Mouse (Mus musculus) midbrain, embryonic 15.5 days (tissue): ENCODE data around the gene 9330182O14Rik. TPM values are rescaled to one million over a fixed set of nuclear protein-coding genes. Genes with fewer than 3 reads are reported as not detected.

Experiments
- ATAC-seq: fragments of 200-750 bp; cut with Nextera tagmentation; replicated peaks from 2 replicates; pipeline ENCODE4 v1.8.0; 2017; ENCODE audit warnings: moderate TSS enrichment
- H3K27ac ChIP-seq: fragments of 300-500 bp; sonication (generic); 2 replicates; pipeline ENCODE4 v1.5.1; 2015; ENCODE audit warnings: mild to moderate bottlenecking, inconsistent platforms
- H3K27me3 ChIP-seq: fragments of 300-500 bp; sonication (generic); replicated peaks from 2 replicates; pipeline ENCODE4 v1.6.1; 2015; ENCODE audit warnings: inconsistent platforms
- H3K36me3 ChIP-seq: fragments of 300-500 bp; sonication (generic); replicated peaks from 2 replicates; pipeline ENCODE4 v1.6.1; 2015; ENCODE audit warnings: inconsistent platforms
- H3K4me1 ChIP-seq: fragments of 300-500 bp; sonication (generic); 2 replicates; pipeline ENCODE4 v1.6.1; 2015; ENCODE audit warnings: inconsistent platforms
- H3K4me2 ChIP-seq: fragments of 300-500 bp; sonication (generic); 2 replicates; pipeline ENCODE4 v1.6.1; 2015; ENCODE audit warnings: inconsistent platforms, mild to moderate bottlenecking, moderate library complexity
- H3K4me3 ChIP-seq: fragments of 300-500 bp; sonication (generic); 2 replicates; pipeline ENCODE4 v1.5.1; 2015; ENCODE audit warnings: mild to moderate bottlenecking, inconsistent platforms
- H3K9ac ChIP-seq: fragments of 300-500 bp; sonication (generic); 2 replicates; pipeline ENCODE4 v1.6.1; 2015; ENCODE audit warnings: mild to moderate bottlenecking, inconsistent platforms
- H3K9me3 ChIP-seq: fragments of 300-500 bp; sonication (generic); 2 replicates; pipeline ENCODE4 v1.6.1; 2016; ENCODE audit warnings: inconsistent platforms
- WGBS: fragments of 180-500 bp; shearing (Covaris S2); methylation state at CpG from one replicate; pipeline ENCODE4 v1.1.7; 2015; ENCODE audit warnings: mixed read lengths; 5-methylcytosine and 5-hydroxymethylcytosine counted together
- polyA plus RNA-seq: library from polyadenylated mRNA; unstranded; fragments of >200 nt; fragmentation: Nextera tagmentation; extraction: Ambion mirVana; gene quantifications from 2 replicates; pipeline ENCODE4 v1.2.1, GENCODE M21; 2015

Gene 9330182O14Rik
- polyA plus RNA-seq: not detected in 2 replicates

DNA sequence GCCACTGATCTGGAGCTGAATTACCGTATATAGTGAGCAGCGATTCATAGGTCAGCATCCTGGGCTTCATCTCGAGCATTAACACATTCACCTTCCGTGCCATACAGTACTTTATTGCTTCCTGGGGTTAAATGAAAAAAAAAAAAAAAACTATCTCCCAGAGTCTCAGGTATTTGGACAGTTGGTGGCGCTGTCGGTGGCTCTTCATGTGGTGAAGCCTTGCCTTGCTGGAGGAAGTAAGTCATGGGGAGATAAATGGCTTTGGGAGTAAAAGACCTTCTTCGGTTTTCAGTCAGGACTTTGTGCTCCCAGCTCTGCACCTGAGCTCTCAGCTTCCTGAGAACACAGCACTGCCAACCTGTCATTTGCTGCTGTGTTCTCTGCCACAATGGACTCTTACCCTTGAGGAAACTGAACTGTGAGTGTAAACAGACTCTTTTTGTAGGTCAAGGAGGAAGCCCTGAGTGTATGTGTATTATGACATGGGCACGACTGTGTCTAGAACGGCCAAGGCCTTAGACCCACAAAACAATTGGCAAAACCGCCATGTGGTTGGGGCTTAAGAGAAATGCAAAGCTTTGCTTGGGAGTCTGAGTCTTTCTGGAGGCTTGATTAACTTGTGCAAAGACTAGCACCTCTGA, at the start of gene 9330182O14Rik:
Gene 9330182O14Rik, plus strand, starts transcription at position 214 of the 641 bp plus-strand sequence.
- Histone ChIP-seq H3K9me3 (no peaks in the 10 kb centered on the region), H3K27me3 (no peaks in the 10 kb centered on the region), H3K27ac (no peak within 1 kb of the TSS), H3K36me3 (no peaks in the 10 kb centered on the region), H3K4me3 (no peak within 1 kb of the TSS), H3K4me1 (no peaks in the 10 kb centered on the region), H3K4me2 (no peak within 1 kb of the TSS), H3K9ac (no peak within 1 kb of the TSS)
- 64% methylated on average over 10 of the region's 10 CpGs for WGBS
- no peak for ATAC-seq

DNA sequence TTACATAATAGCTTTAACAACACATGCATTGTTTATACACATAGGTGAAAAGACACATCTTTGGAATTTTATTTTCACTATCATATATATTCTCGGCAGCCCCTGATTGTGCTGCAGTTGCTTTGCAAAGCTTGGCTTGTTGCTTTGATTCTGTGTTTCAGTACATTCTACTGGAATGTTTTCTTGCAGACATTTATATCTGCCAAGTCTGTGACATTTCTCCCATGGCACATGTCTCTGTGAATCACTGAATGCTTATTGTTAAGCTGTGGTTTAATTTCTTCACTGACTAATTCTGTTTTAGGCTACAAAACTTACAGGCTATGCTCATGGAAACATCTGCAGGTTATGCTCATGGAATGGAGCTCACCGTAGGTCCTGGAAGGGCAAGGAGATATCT, 30.9 kb upstream of the 9330182O14Rik start:
- no peaks in the 10 kb centered on the region for H3K27me3 ChIP-seq
- H3K4me1 ChIP-seq: no peaks in the 10 kb centered on the region
- no peak overlapping the region for H3K4me3 ChIP-seq
- no peak overlapping the region for H3K27ac ChIP-seq
- no peak overlapping the region for H3K4me2 ChIP-seq
- 84% methylated on average over 2 of the region's 2 CpGs for WGBS
- H3K9me3 ChIP-seq: no peaks in the 10 kb centered on the region
- no peaks in the 10 kb centered on the region for H3K36me3 ChIP-seq
- H3K9ac ChIP-seq: no peak overlapping the region
- ATAC-seq: no peak

GRCm38 (mm10) chr15:40105712-40106111, 28.5 kb upstream of the 9330182O14Rik start:
- Histone ChIP-seq H3K4me1 (no peaks in the 10 kb centered on the region), H3K36me3 (no peaks in the 10 kb centered on the region), H3K9ac (no peak overlapping the region), H3K27me3 (no peaks in the 10 kb centered on the region), H3K4me3 (no peak overlapping the region), H3K9me3 (no peaks in the 10 kb centered on the region), H3K4me2 (no peak overlapping the region), H3K27ac (no peak overlapping the region)
- ATAC-seq: no peak
- WGBS: 74% methylated on average over 4 of the region's 4 CpGs

GRCm38 (mm10) chr15:40113888-40114576, 20.1 kb upstream of the 9330182O14Rik start:
- ATAC-seq: peak; percentile 62
- Histone ChIP-seq H3K36me3 (no peaks in the 10 kb centered on the region), H3K9ac (no peak overlapping the region), H3K4me2 (peak overlapping the region; percentile 45), H3K4me3 (peak overlapping the region; percentile 19; the same call in 1 of the 2 replicates), H3K9me3 (no peaks in the 10 kb centered on the region), H3K27ac (0 out of 2 replicates have a peak overlapping the region, but pooled peaks have one; percentile 41), H3K4me1 (peaks cover 18% of the 10 kb centered on the region), H3K27me3 (no peaks in the 10 kb centered on the region)
- WGBS: 15% methylated on average over 17 of the region's 18 CpGs

DNA sequence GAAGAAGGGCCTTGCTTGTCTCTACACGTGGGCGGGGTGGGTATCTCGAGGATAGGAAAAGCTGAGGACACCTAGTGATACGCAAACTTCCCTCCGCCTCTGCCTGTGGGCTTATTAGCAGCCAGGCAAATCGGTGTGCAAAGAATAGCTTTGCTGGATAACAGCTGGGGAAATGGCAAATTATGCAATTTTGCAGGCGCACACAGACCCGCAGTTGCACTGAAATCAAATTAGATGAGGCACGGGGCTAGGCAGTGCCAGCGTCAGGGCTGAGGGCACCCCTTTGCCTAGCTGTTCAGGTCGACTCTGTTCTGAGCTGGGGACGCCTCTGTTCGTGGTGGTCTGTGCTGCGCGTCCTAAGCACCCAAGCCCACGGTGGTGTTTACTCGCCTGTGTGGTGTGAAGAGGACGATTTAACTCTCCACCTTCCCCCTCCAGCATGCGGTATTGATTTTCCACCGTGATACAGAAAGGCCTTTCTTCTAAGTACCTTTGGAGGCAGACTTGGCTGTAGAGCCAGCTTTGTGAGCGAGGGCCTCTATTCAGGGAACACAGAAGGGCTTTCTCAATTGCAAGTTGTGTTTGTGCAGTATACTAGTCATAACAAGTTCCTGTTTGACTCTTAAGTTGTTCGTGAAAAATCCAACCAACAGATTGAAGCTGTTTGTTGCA, 19.4 kb upstream of the 9330182O14Rik start:
- peak overlapping the region; percentile 45 for H3K4me2 ChIP-seq
- peak; percentile 87 for ATAC-seq
- peak overlapping the region; percentile 19 for H3K4me3 ChIP-seq
- H3K27me3 ChIP-seq: no peaks in the 10 kb centered on the region
- no peaks in the 10 kb centered on the region for H3K9me3 ChIP-seq
- 14% methylated on average over 22 of the region's 22 CpGs for WGBS
- peaks cover 18% of the 10 kb centered on the region for H3K4me1 ChIP-seq
- H3K9ac ChIP-seq: peak overlapping the region; percentile 21; the same call in 1 of the 2 replicates
- H3K27ac ChIP-seq: peak overlapping the region; percentile 40; the same call in 1 of the 2 replicates
- no peaks in the 10 kb centered on the region for H3K36me3 ChIP-seq

- Histone ChIP-seq H3K4me2 (no peak overlapping the region), H3K9ac (no peak overlapping the region), H3K36me3 (no peaks in the 10 kb centered on the region), H3K27ac (no peak overlapping the region), H3K27me3 (no peaks in the 10 kb centered on the region), H3K4me3 (no peak overlapping the region), H3K9me3 (no peaks in the 10 kb centered on the region), H3K4me1 (peaks cover 18% of the 10 kb centered on the region)
- 79% methylated on average over 3 of the region's 3 CpGs for whole genome bisulfite sequencing
- ATAC-seq: no peak
Observed at GRCm38 (mm10) chr15:40116396-40116795, 17.8 kb upstream of the 9330182O14Rik start.

DNA sequence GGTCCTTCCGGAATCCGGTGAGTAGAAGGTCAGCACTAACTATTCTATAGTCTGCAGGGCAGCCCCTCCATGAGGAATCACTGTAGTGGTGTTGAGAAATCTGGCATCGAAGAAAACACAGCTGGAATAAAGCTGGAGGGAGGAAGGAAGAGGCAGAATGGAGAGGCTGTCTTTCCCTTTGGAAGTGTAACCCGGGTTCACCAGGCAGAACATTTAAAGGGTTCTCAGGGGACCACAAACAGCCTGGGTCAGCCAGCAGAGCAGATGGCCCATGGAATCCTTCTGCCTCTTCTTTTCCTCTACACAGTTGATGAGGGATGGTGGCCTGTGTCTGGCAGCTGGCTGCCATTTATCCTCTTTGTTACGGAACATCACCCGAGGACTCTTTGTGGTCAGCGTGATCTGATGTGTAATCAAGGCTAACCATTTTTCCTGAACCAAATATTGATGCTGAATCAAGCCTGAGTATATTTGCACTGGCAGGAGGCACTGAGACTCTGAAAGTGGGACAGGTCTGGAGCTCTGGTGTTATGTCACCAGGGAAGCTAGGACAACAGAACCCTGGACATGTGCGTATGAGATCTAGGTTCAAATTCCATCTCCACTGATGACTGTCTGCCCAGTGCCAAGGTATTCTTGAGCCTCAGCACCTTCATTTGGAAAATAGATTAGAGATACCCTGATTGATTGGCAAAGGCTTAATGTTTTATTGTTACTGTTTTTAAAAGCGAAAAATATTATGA, 9.8 kb upstream of the 9330182O14Rik start:
- no peak overlapping the region for H3K9ac ChIP-seq
- no peak overlapping the region for H3K27ac ChIP-seq
- H3K4me1 ChIP-seq: no peaks in the 10 kb centered on the region
- no peak for ATAC-seq
- no peaks in the 10 kb centered on the region for H3K9me3 ChIP-seq
- no peaks in the 10 kb centered on the region for H3K27me3 ChIP-seq
- 70% methylated on average over 9 of the region's 9 CpGs for WGBS
- no peak overlapping the region for H3K4me2 ChIP-seq
- H3K4me3 ChIP-seq: no peak overlapping the region
- H3K36me3 ChIP-seq: no peaks in the 10 kb centered on the region

- no peak overlapping the region for H3K4me3 ChIP-seq
- 51% methylated on average over 5 of the region's 5 CpGs for WGBS
- H3K4me2 ChIP-seq: no peak overlapping the region
- H3K9ac ChIP-seq: no peak overlapping the region
- ATAC-seq: no peak
- H3K27me3 ChIP-seq: no peaks in the 10 kb centered on the region
- H3K36me3 ChIP-seq: no peaks in the 10 kb centered on the region
- no peaks in the 10 kb centered on the region for H3K4me1 ChIP-seq
- no peak overlapping the region for H3K27ac ChIP-seq
- no peaks in the 10 kb centered on the region for H3K9me3 ChIP-seq
Observed at GRCm38 (mm10) chr15:40129496-40129895, 4.7 kb upstream of the 9330182O14Rik start.

DNA sequence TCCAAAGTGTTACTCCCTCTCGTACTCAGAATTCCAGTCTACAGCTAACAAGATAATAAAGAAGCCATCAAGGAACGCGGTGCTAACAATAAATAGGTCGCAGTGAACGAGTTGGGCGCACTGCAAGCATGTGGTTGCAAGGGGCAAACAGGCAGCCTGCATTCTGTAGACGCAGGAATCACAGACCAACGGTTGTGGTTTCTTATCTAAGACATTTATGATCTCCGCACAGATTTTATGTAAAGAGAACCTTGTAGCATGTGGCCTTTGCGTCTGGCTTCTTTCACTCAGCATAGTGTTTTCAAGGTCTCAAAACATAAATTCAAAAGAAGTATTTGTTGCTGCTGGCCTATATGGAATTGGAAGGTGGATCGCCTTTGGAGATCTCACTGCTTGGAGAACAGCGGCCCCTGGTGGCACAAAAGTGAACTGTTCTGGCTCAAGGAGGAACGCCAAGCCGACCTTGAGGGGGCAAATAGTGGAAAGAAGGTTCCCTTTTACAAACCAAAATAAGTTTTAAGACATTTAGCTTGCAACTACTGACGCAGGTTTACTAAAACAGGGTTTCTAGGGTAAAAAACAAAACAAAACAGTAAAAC, 3.2 kb upstream of the 9330182O14Rik start:
- Histone ChIP-seq H3K27me3 (no peaks in the 10 kb centered on the region), H3K9ac (no peak overlapping the region), H3K27ac (no peak overlapping the region), H3K4me1 (no peaks in the 10 kb centered on the region), H3K4me3 (no peak overlapping the region), H3K36me3 (no peaks in the 10 kb centered on the region), H3K9me3 (no peaks in the 10 kb centered on the region), H3K4me2 (no peak overlapping the region)
- peak; percentile 64; the same call in 1 of the 2 replicates for ATAC-seq
- WGBS: 25% methylated on average over 15 of the region's 15 CpGs

GRCm38 (mm10) chr15:40132408-40132807, 1.8 kb upstream of the 9330182O14Rik start:
- no peaks in the 10 kb centered on the region for H3K36me3 ChIP-seq
- H3K9ac ChIP-seq: no peak overlapping the region
- 70% methylated on average over 4 of the region's 4 CpGs for WGBS
- no peak overlapping the region for H3K4me3 ChIP-seq
- ATAC-seq: no peak
- H3K4me2 ChIP-seq: no peak overlapping the region
- H3K27ac ChIP-seq: no peak overlapping the region
- H3K4me1 ChIP-seq: no peaks in the 10 kb centered on the region
- no peaks in the 10 kb centered on the region for H3K27me3 ChIP-seq
- no peaks in the 10 kb centered on the region for H3K9me3 ChIP-seq

- Histone ChIP-seq H3K27ac (no peak overlapping the region), H3K4me2 (no peak overlapping the region), H3K4me1 (no peaks in the 10 kb centered on the region), H3K4me3 (no peak overlapping the region), H3K36me3 (no peaks in the 10 kb centered on the region), H3K9ac (no peak overlapping the region), H3K9me3 (no peaks in the 10 kb centered on the region), H3K27me3 (no peaks in the 10 kb centered on the region)
- WGBS: 45% methylated on average over 7 of the region's 7 CpGs
- ATAC-seq: peak; percentile 54; the same call in 1 of the 2 replicates
Observed at GRCm38 (mm10) chr15:40144221-40144620, 10.1 kb downstream of the 9330182O14Rik start.
